Mouse (Mus musculus): ENCODE measurements at regions not wholly inside any gene's neighbourhood (a gene's known extent, or its start where the extent isn't known, plus 50 kb on each side); places are given as distances from the start of the nearest gene placed in this dataset.
A peak's percentile ranks its signal among the peaks of the same experiment; 100 is the strongest.

DNA sequence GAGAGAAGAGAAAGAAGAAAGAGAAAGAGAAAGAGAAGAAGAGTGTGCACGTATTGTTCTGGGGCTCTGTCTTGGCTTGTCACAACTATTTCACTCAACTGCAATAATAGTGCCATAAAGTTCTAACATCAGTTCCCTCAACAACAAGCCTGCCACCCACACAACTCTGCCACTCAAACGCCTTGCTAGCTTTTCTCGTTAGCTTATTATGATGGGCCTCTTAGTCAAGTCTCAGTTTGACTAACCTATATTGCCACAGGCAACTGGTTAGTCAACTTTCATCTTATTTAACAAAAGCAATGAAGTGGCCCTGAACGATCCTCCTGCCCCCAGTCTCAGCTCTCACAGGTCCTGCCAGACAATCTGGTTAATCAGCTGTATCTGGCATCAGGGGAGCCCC lies 521.0 kb upstream of the 4930412O13Rik start:
- Histone ChIP-seq H3K4me1 (ENCODE audit: control insufficient read depth, insufficient read depth, low read length) (no peaks in the 10 kb centered on the region), H3K36me3 (ENCODE audit: control insufficient read depth, insufficient read depth, low read length) (no peaks in the 10 kb centered on the region), H3K4me2 (ENCODE audit: low read length) (no peak overlapping the region), H3K4me3 (ENCODE audit: low read depth, low read length) (no peak overlapping the region), H3K27ac (ENCODE audit: low read depth, low read length) (no peak overlapping the region), H3K9me3 (replicated peaks; ENCODE audit: control insufficient read depth, low read length) (no peaks in the 10 kb centered on the region), H3K9ac (ENCODE audit: low read length) (no peak overlapping the region), H3K27me3 (replicated peaks; ENCODE audit: control insufficient read depth, insufficient read depth, low read length) (no peaks in the 10 kb centered on the region)
- WGBS: 59% methylated on average over 4 of the region's 4 CpGs
- ATAC-seq: no peak
- no peak for DNase-seq (ENCODE audit: low spot score)

DNA sequence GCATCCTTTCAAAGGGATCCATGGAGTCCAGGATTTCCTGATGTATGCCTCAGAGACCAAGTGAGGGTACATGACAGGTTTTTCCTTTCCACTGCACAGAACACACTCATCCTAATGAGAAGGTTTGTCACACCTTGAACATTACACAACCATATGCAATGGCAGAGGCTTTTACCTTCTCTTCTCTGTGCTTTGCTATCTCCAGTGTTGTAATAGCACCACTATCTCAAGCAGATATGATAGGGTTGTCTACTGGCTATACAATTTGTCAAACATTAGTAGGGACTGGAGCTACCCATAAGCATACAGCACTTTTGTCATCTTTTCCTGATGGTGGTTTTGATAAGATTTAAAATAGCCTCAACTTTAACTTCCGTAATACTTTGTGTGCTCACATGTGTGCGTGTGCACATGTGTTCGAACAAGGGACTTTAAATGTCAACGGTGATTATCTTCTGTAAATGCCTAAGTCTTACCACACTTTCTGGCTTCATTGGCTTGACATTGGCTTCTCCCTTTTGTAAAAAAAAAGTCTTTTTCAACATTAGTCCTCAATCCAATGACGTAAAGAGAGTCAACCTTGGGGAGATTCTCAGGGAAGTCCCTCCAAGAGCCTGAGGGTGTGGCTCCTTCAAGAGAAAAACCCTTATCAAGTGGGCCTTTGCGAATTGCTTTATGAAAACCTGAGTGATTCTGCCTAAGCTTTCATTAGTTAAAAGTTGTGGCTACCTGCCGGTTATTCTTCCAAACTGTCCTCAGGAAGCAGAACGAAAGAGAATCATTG lies 513.1 kb upstream of the 4930412O13Rik start:
- H3K4me2 ChIP-seq (ENCODE audit: low read length): no peak overlapping the region
- DNase-seq (ENCODE audit: low spot score) (no peak), ATAC-seq (no peak)
- H3K27me3 ChIP-seq (replicated peaks; ENCODE audit: control insufficient read depth, insufficient read depth, low read length): no peaks in the 10 kb centered on the region
- no peaks in the 10 kb centered on the region for H3K36me3 ChIP-seq (ENCODE audit: control insufficient read depth, insufficient read depth, low read length)
- H3K9me3 ChIP-seq (replicated peaks; ENCODE audit: control insufficient read depth, low read length): no peaks in the 10 kb centered on the region
- no peak overlapping the region for H3K27ac ChIP-seq (ENCODE audit: low read depth, low read length)
- H3K4me1 ChIP-seq (ENCODE audit: control insufficient read depth, insufficient read depth, low read length): no peaks in the 10 kb centered on the region
- 94% methylated on average over 8 of the region's 8 CpGs for WGBS
- no peak overlapping the region for H3K9ac ChIP-seq (ENCODE audit: low read length)
- H3K4me3 ChIP-seq (ENCODE audit: low read depth, low read length): no peak overlapping the region

DNA sequence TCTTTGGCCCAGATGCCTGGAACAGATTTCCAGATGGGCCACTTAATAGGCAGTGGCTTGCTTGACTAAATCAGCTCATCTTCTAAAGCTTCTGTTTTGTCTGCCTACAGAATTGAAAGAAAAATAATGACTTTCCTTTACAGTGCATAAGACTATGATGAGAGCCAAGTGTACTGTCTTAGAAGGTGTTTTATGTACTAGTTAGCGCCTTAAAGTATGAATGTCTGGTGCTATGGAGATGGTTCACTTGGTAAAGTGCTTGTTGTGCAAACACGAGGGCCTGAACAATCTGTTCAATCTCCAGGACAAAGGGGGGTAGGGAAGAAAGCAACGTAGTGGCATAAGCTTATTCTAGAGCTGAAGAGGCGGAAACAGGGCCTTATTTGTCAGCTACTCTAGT lies 511.5 kb upstream of the 4930412O13Rik start:
- Histone ChIP-seq H3K27ac (ENCODE audit: low read depth, low read length) (no peak overlapping the region), H3K36me3 (ENCODE audit: control insufficient read depth, insufficient read depth, low read length) (no peaks in the 10 kb centered on the region), H3K4me1 (ENCODE audit: control insufficient read depth, insufficient read depth, low read length) (no peaks in the 10 kb centered on the region), H3K27me3 (replicated peaks; ENCODE audit: control insufficient read depth, insufficient read depth, low read length) (no peaks in the 10 kb centered on the region), H3K4me3 (ENCODE audit: low read depth, low read length) (no peak overlapping the region), H3K9ac (ENCODE audit: low read length) (no peak overlapping the region), H3K9me3 (replicated peaks; ENCODE audit: control insufficient read depth, low read length) (no peaks in the 10 kb centered on the region), H3K4me2 (ENCODE audit: low read length) (no peak overlapping the region)
- DNase-seq (ENCODE audit: low spot score) (peak; percentile 37), ATAC-seq (peak; percentile 65; the same call in 1 of the 2 replicates)
- 56% methylated on average over 4 of the region's 4 CpGs for WGBS

DNA sequence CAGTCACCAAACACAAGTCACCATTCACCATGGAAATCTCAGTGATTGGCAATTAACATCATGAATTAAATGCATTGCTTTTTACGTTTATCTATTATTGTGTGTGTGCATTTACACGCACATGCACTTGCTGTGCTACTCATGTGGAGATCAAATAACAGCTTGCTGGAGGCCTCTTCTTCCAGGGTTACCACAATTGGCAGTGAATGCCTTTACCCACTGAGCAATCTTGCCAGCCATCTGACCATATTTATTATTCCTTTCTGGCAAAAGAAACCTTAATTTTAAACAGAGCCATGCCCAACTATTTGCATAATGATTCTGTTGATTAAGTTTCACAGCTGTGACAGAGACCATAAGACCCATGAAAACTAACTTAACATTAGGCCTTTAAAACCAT lies 494.5 kb upstream of the 4930412O13Rik start:
- 23% methylated on average over 2 of the region's 2 CpGs for WGBS
- ATAC-seq (peak; percentile 78), DNase-seq (ENCODE audit: low spot score) (peak; percentile 63)

DNA sequence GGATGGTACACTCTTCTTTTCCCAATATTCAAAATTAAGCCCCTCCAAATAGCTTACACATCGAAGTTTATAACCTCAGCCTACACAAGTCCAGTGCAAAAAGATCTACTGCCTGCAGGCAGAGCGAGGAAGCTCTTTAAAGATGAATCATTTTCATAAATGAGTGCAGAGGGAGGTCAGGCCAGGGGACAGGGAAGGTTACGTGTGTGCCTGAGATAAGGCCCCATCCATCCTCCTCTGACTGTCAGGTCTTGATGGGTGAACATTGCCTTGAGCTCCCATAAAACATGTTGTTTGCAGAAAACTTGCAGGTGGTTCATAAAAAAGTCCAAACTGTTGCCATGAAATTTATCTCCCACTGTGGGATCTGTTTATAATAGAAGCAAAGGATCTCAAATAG lies 493.0 kb upstream of the 4930412O13Rik start:
- H3K27me3 ChIP-seq (replicated peaks; ENCODE audit: control insufficient read depth, insufficient read depth, low read length): no peaks in the 10 kb centered on the region
- H3K36me3 ChIP-seq (ENCODE audit: control insufficient read depth, insufficient read depth, low read length): no peaks in the 10 kb centered on the region
- no peak overlapping the region for H3K9ac ChIP-seq (ENCODE audit: low read length)
- no peak for ATAC-seq
- no peaks in the 10 kb centered on the region for H3K4me1 ChIP-seq (ENCODE audit: control insufficient read depth, insufficient read depth, low read length)
- no peak overlapping the region for H3K4me3 ChIP-seq (ENCODE audit: low read depth, low read length)
- no peaks in the 10 kb centered on the region for H3K9me3 ChIP-seq (replicated peaks; ENCODE audit: control insufficient read depth, low read length)
- H3K4me2 ChIP-seq (ENCODE audit: low read length): no peak overlapping the region
- WGBS: 88% methylated on average over 3 of the region's 3 CpGs
- H3K27ac ChIP-seq (ENCODE audit: low read depth, low read length): no peak overlapping the region
- no peak for DNase-seq (ENCODE audit: low spot score)

More for the DNA sequence above, 494.5 kb upstream of the 4930412O13Rik start:
- Histone ChIP-seq H3K4me1 (ENCODE audit: control insufficient read depth, insufficient read depth, low read length) (no peaks in the 10 kb centered on the region), H3K27ac (ENCODE audit: low read depth, low read length) (no peak overlapping the region), H3K4me2 (ENCODE audit: low read length) (no peak overlapping the region), H3K9me3 (replicated peaks; ENCODE audit: control insufficient read depth, low read length) (no peaks in the 10 kb centered on the region), H3K4me3 (ENCODE audit: low read depth, low read length) (no peak overlapping the region), H3K36me3 (ENCODE audit: control insufficient read depth, insufficient read depth, low read length) (no peaks in the 10 kb centered on the region), H3K27me3 (replicated peaks; ENCODE audit: control insufficient read depth, insufficient read depth, low read length) (no peaks in the 10 kb centered on the region), H3K9ac (ENCODE audit: low read length) (no peak overlapping the region)

DNA sequence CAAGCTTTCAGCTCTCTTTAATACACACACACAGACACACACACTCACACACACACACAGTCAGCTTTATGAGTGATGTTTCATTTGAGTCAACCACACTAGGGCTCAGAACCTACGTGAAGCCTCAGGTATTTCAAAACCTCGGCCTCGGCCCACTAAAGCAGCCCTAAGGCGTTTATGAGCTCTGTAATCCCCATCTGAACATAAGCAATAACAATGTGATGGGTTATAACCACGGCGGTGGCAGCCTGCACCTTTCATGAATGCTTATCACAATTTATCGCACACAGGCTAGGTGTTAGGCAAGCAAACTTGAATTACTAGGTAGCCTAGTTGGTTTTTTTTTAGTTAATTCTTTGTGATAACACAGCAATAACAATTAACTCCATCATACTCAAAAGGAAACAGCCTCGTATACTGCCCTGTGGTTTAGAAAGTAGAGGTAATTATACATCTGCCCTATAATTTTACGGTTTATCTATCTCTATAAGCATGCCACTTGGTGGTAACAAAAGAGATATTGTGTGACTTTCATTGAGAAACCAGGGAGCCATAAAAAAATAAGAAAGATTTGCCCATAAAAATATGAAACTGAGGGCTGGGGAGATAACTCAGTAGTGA lies 485.6 kb upstream of the 4930412O13Rik start:
- H3K27me3 ChIP-seq (replicated peaks; ENCODE audit: control insufficient read depth, insufficient read depth, low read length): no peaks in the 10 kb centered on the region
- no peak for DNase-seq (ENCODE audit: low spot score)
- WGBS: 91% methylated on average over 9 of the region's 9 CpGs
- no peaks in the 10 kb centered on the region for H3K4me1 ChIP-seq (ENCODE audit: control insufficient read depth, insufficient read depth, low read length)
- H3K36me3 ChIP-seq (ENCODE audit: control insufficient read depth, insufficient read depth, low read length): no peaks in the 10 kb centered on the region
- H3K27ac ChIP-seq (ENCODE audit: low read depth, low read length): no peak overlapping the region
- H3K4me3 ChIP-seq (ENCODE audit: low read depth, low read length): no peak overlapping the region
- H3K4me2 ChIP-seq (ENCODE audit: low read length): no peak overlapping the region
- no peaks in the 10 kb centered on the region for H3K9me3 ChIP-seq (replicated peaks; ENCODE audit: control insufficient read depth, low read length)
- H3K9ac ChIP-seq (ENCODE audit: low read length): no peak overlapping the region
- no peak for ATAC-seq

DNA sequence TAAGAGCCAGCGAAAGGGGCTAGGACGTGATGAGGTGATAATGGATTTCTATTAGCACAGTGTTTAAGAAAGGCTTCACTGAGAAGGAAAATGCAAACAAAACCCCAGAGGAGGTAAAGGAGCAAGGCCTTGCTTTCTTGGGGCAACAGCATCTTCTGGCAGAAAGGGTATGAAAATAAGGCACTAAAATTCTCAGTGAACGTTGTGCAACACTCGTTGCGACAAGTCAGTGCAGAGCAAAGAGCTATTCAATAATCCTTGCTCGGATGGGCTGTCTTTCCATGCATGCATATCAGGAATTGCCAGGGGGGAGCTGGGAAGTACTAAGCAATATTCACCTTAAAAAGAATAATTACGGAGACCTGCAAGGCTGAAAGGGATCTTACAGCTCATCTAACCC lies 479.6 kb upstream of the 4930412O13Rik start:
- H3K9ac ChIP-seq (ENCODE audit: low read length): no peak overlapping the region
- H3K36me3 ChIP-seq (ENCODE audit: control insufficient read depth, insufficient read depth, low read length): no peaks in the 10 kb centered on the region
- H3K4me2 ChIP-seq (ENCODE audit: low read length): no peak overlapping the region
- ATAC-seq (no peak), DNase-seq (ENCODE audit: low spot score) (no peak)
- H3K9me3 ChIP-seq (replicated peaks; ENCODE audit: control insufficient read depth, low read length): no peaks in the 10 kb centered on the region
- no peaks in the 10 kb centered on the region for H3K4me1 ChIP-seq (ENCODE audit: control insufficient read depth, insufficient read depth, low read length)
- H3K27ac ChIP-seq (ENCODE audit: low read depth, low read length): no peak overlapping the region
- H3K4me3 ChIP-seq (ENCODE audit: low read depth, low read length): no peak overlapping the region
- no peaks in the 10 kb centered on the region for H3K27me3 ChIP-seq (replicated peaks; ENCODE audit: control insufficient read depth, insufficient read depth, low read length)
- WGBS: 87% methylated on average over 7 of the region's 7 CpGs

DNA sequence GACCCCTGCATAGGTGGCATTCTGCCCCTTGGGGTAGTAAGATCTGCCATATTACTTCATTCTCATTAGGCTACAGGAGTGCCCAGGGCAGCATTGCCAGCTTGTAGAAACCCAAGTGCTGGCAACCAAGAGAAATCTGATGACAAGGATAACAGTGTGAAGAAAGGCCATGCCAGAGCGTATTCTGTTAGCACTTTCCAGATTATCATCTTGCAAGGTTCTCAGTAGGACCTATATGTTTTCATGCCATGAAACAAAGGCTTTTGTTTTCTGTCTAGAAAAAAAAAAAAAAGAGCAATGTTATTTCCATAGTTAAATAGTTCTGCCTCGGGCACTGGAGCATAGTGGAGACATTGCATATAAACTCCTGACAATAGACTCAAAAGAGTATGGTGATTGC lies 478.8 kb upstream of the 4930412O13Rik start:
- ATAC-seq (no peak), DNase-seq (ENCODE audit: low spot score) (no peak)
- H3K36me3 ChIP-seq (ENCODE audit: control insufficient read depth, insufficient read depth, low read length): no peaks in the 10 kb centered on the region
- H3K4me2 ChIP-seq (ENCODE audit: low read length): no peak overlapping the region
- H3K9me3 ChIP-seq (replicated peaks; ENCODE audit: control insufficient read depth, low read length): no peaks in the 10 kb centered on the region
- no peaks in the 10 kb centered on the region for H3K4me1 ChIP-seq (ENCODE audit: control insufficient read depth, insufficient read depth, low read length)
- H3K27ac ChIP-seq (ENCODE audit: low read depth, low read length): no peak overlapping the region
- no peak overlapping the region for H3K9ac ChIP-seq (ENCODE audit: low read length)
- H3K4me3 ChIP-seq (ENCODE audit: low read depth, low read length): no peak overlapping the region
- no peaks in the 10 kb centered on the region for H3K27me3 ChIP-seq (replicated peaks; ENCODE audit: control insufficient read depth, insufficient read depth, low read length)
- WGBS: 58% methylated on average over 2 of the region's 2 CpGs

DNA sequence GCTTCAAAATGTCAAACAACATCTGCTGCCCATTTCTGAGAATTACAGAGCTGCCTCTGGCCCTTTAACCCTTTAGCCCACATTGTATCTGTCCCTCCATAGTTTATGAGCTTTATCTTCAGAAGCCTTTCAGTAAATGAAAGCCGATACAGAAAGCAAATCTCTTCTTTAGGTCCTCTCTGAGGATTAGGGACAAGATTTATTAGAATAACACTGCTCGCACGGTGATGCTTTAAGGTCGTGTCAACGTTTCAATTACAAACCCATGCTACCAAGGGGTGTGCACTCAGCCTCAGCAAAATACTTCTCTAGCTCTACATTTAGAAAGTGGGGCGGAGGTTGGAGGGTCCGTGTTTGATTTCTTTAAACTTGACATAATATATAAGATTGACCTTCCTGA lies 472.0 kb upstream of the 4930412O13Rik start:
- Histone ChIP-seq H3K4me3 (ENCODE audit: low read depth, low read length) (no peak overlapping the region), H3K9me3 (replicated peaks; ENCODE audit: control insufficient read depth, low read length) (no peaks in the 10 kb centered on the region), H3K27me3 (replicated peaks; ENCODE audit: control insufficient read depth, insufficient read depth, low read length) (no peaks in the 10 kb centered on the region), H3K27ac (ENCODE audit: low read depth, low read length) (no peak overlapping the region), H3K4me1 (ENCODE audit: control insufficient read depth, insufficient read depth, low read length) (no peaks in the 10 kb centered on the region), H3K4me2 (ENCODE audit: low read length) (no peak overlapping the region), H3K9ac (ENCODE audit: low read length) (no peak overlapping the region), H3K36me3 (ENCODE audit: control insufficient read depth, insufficient read depth, low read length) (no peaks in the 10 kb centered on the region)
- ATAC-seq: no peak
- no peak for DNase-seq (ENCODE audit: low spot score)
- 80% methylated on average over 7 of the region's 7 CpGs for WGBS
